Comparison of ENCODE assay signal across 25 mouse cellular contexts in genomic region chr3:32601055-32601454, GRCm38 (mm10). TPM values are rescaled to one million over a fixed set of nuclear protein-coding genes. Genes with fewer than 3 reads are reported as not detected.
A peak's percentile ranks its signal among the peaks of the same experiment; 100 is the strongest.
DNase-seq lines count a peak whose midpoint lies in the region; ATAC-seq and TF ChIP-seq lines count a peak whose summit lies in the region.
"Had no signal": no experiment of that assay in that cellular context is flagged by ENCODE, and none has a peak within 500 bp of the region (broad histone marks: within the 10 kb centered on the region; RNA-seq: fewer than 3 reads in every experiment).

No protein-coding gene starts in this region.

- H3K4me1 ChIP-seq in lung, postnatal 0 days (ENCODE audit: insufficient read depth, low read depth, low read length) = no peaks in the 10 kb centered on the region
- peaks cover 22 to 32% of the 10 kb centered on the region in 2 experiments for H3K4me1 ChIP-seq in MEL (ENCODE audit: control insufficient read depth in 1 of 2, insufficient read depth in 2 of 2, low read length in 2 of 2)
- H3K4me1 ChIP-seq in heart, embryonic 10.5 days = no peaks in the 10 kb centered on the region
- H3K4me1 ChIP-seq in forebrain, embryonic 15.5 days = no peaks in the 10 kb centered on the region
- H3K4me1 ChIP-seq: forebrain, embryonic 13.5 days; heart, embryonic 15.5 days; kidney, embryonic 15.5 days; limb, embryonic 12.5 days; lung, embryonic 15.5 days; neural tube, embryonic 15.5 days had no signal

- H3K9ac ChIP-seq in lung, postnatal 0 days (replicated peaks; ENCODE audit: low read depth) = no peak overlapping the region
- H3K9ac ChIP-seq in MEL (ENCODE audit: control insufficient read depth, low read depth, low read length, poor library complexity, severe bottlenecking) = no peak overlapping the region
- H3K9ac ChIP-seq in forebrain, embryonic 15.5 days (replicated peaks) = no peak overlapping the region
- H3K9ac ChIP-seq: forebrain, embryonic 13.5 days; heart, embryonic 15.5 days; kidney, embryonic 15.5 days; limb, embryonic 12.5 days; liver, embryonic 13.5 days; lung, embryonic 15.5 days; neural tube, embryonic 15.5 days had no signal

- no peak for ATAC-seq in lung, postnatal 0 days
- 0 out of 4 replicates have a peak, but pooled peaks have one; percentile 12 for ATAC-seq in hematopoietic stem cell, adult 5-6 weeks (replicated peaks in 1 of 2; ENCODE audit: insufficient read depth in 1 of 2, low FRiP score in 2 of 2, low TSS enrichment in 1 of 2, low read depth in 1 of 2, poor library complexity in 2 of 2, severe bottlenecking in 2 of 2)
- no peak for ATAC-seq in forebrain, embryonic 15.5 days (replicated peaks)
- ATAC-seq: forebrain, embryonic 13.5 days; hindbrain, postnatal 0 days; intestine, postnatal 0 days had no signal

- TF ChIP-seq CTCF in lung, postnatal 0 days (IDR thresholded peaks at IDR 0.05) = no peak
- TF ChIP-seq CTCF in MEL (IDR thresholded peaks at IDR 0.05 in 2 of 3, conservative IDR thresholded peaks at IDR 0.05 in 1 of 3; ENCODE audit: control insufficient read depth in 1 of 3, insufficient read depth in 1 of 3, low read depth in 2 of 3, low read length in 3 of 3, poor library complexity in 1 of 3, severe bottlenecking in 1 of 3) = no peak

- no peak for TF ChIP-seq RAD21 in MEL (IDR thresholded peaks at IDR 0.05; ENCODE audit: low read depth, low read length)

- H3K27ac ChIP-seq in lung, postnatal 0 days (ENCODE audit: low read length) = no peak overlapping the region
- peak overlapping the region; percentile 42 for H3K27ac ChIP-seq in MEL (ENCODE audit: control insufficient read depth, low read depth, low read length)
- H3K27ac ChIP-seq in heart, embryonic 10.5 days = no peak overlapping the region
- no peak overlapping the region for H3K27ac ChIP-seq in forebrain, embryonic 15.5 days (replicated peaks)
- H3K27ac ChIP-seq: forebrain, embryonic 13.5 days; heart, embryonic 15.5 days; hindbrain, postnatal 0 days; kidney, embryonic 15.5 days; limb, embryonic 12.5 days; liver, embryonic 13.5 days; lung, embryonic 15.5 days; neural tube, embryonic 15.5 days had no signal

- DNase-seq in lung, postnatal 0 days (ENCODE audit: low spot score) = peak; percentile 32
- no peak for DNase-seq in lung, postnatal 4 days
- peak; percentile 75 for DNase-seq in MEL (ENCODE audit: low read depth, low spot score)
- DNase-seq in adrenal gland, postnatal 25 days = peak; percentile 36
- DNase-seq in heart, embryonic 10.5 days (ENCODE audit: low spot score) = no peak
- DNase-seq in layer of hippocampus, adult 9-10 months (ENCODE audit: low spot score) = no peak
- DNase-seq: cerebellum, adult 11 months; cerebellum, postnatal 14 days; heart, postnatal 4 days; liver, embryonic 13.5 days; midbrain, embryonic 14.5 days; right cerebral cortex, postnatal 25 days; thymus, adult 18-20 months had no signal

- no peak overlapping the region for H3K4me2 ChIP-seq in lung, postnatal 0 days (replicated peaks; ENCODE audit: low read depth, low read length)
- H3K4me2 ChIP-seq in forebrain, embryonic 15.5 days (replicated peaks) = no peak overlapping the region
- H3K4me2 ChIP-seq: forebrain, embryonic 13.5 days; heart, embryonic 15.5 days; kidney, embryonic 15.5 days; limb, embryonic 12.5 days; liver, embryonic 13.5 days; lung, embryonic 15.5 days; neural tube, embryonic 15.5 days had no signal

- 83% methylated on average over 10 of the region's 10 CpGs for WGBS in lung, postnatal 0 days
- 86% methylated on average over 10 of the region's 10 CpGs for WGBS in heart, embryonic 10.5 days
- 94% methylated on average over 10 of the region's 10 CpGs for WGBS in forebrain, embryonic 15.5 days

- H3K79me2 ChIP-seq in MEL (ENCODE audit: control insufficient read depth, insufficient read depth, low read length, poor library complexity) = no peaks in the 10 kb centered on the region

- no peaks in the 10 kb centered on the region for H3K36me3 ChIP-seq in lung, postnatal 0 days (ENCODE audit: insufficient read depth, low read length)
- peaks cover 0 to 34% of the 10 kb centered on the region in 2 experiments; a peak in 3 of 4 replicates for H3K36me3 ChIP-seq in MEL (ENCODE audit: control insufficient read depth in 1 of 2, insufficient read depth in 2 of 2, low read length in 2 of 2)
- peaks cover 22% of the 10 kb centered on the region for H3K36me3 ChIP-seq in heart, embryonic 10.5 days
- no peaks in the 10 kb centered on the region for H3K36me3 ChIP-seq in forebrain, embryonic 15.5 days
- H3K36me3 ChIP-seq: heart, embryonic 15.5 days; kidney, embryonic 15.5 days; liver, embryonic 13.5 days; lung, embryonic 15.5 days had no signal

- no peak for TF ChIP-seq EP300 in lung, postnatal 0 days (IDR thresholded peaks at IDR 0.05)
- TF ChIP-seq EP300 in MEL (IDR thresholded peaks at IDR 0.05; ENCODE audit: low read depth in 1 of 2, low read length in 2 of 2) = peak in 1 of 2 experiments; percentile 38; a peak in 1 of 4 replicates

- H3K4me3 ChIP-seq in lung, postnatal 0 days (ENCODE audit: low read depth, low read length) = no peak overlapping the region
- H3K4me3 ChIP-seq in MEL (ENCODE audit: control insufficient read depth in 1 of 2, insufficient read depth in 1 of 2, low read depth in 2 of 2, low read length in 2 of 2) = no peak overlapping the region
- no peak overlapping the region for H3K4me3 ChIP-seq in heart, embryonic 10.5 days
- H3K4me3 ChIP-seq in forebrain, embryonic 15.5 days = no peak overlapping the region
- H3K4me3 ChIP-seq: forebrain, embryonic 13.5 days; heart, embryonic 15.5 days; kidney, embryonic 15.5 days; limb, embryonic 12.5 days; liver, embryonic 13.5 days; lung, embryonic 15.5 days; megakaryocyte, embryonic 14.5 days; neural tube, embryonic 15.5 days had no signal

- H3K27me3 ChIP-seq in lung, postnatal 0 days (replicated peaks; ENCODE audit: insufficient read depth, low read length) = no peaks in the 10 kb centered on the region
- no peaks in the 10 kb centered on the region for H3K27me3 ChIP-seq in MEL (ENCODE audit: control insufficient read depth in 1 of 2, insufficient read depth in 2 of 2, low read length in 2 of 2)
- no peaks in the 10 kb centered on the region for H3K27me3 ChIP-seq in heart, embryonic 10.5 days (ENCODE audit: insufficient read depth, poor library complexity, severe bottlenecking)
- H3K27me3 ChIP-seq in forebrain, embryonic 15.5 days = no peaks in the 10 kb centered on the region
- H3K27me3 ChIP-seq: CH12.LX; forebrain, embryonic 13.5 days; heart, embryonic 15.5 days; kidney, embryonic 15.5 days; limb, embryonic 12.5 days; liver, embryonic 13.5 days; lung, embryonic 15.5 days; megakaryocyte, embryonic 14.5 days; neural tube, embryonic 15.5 days had no signal

- no peak for TF ChIP-seq POLR2A in MEL (IDR thresholded peaks at IDR 0.05; ENCODE audit: control insufficient read depth in 1 of 2, insufficient read depth in 1 of 2, low read depth in 1 of 2, low read length in 2 of 2, poor library complexity in 1 of 2)

- H3K9me3 ChIP-seq in lung, postnatal 0 days (ENCODE audit: low read length) = no peaks in the 10 kb centered on the region
- H3K9me3 ChIP-seq in MEL (replicated peaks; ENCODE audit: insufficient read depth, low read length) = no peaks in the 10 kb centered on the region
- H3K9me3 ChIP-seq in heart, embryonic 10.5 days = no peaks in the 10 kb centered on the region
- H3K9me3 ChIP-seq in forebrain, embryonic 15.5 days = 0 out of 2 replicates have a peak, but pooled peaks cover 3% of the 10 kb centered on the region
- H3K9me3 ChIP-seq: forebrain, embryonic 13.5 days; heart, embryonic 15.5 days; kidney, embryonic 15.5 days; limb, embryonic 12.5 days; liver, embryonic 13.5 days; lung, embryonic 15.5 days; neural tube, embryonic 15.5 days had no signal

TF ChIP-seq in MEL, 35 proteins besides CTCF, POLR2A, EP300 and RAD21:
- TF ChIP-seq ZMIZ1 (IDR thresholded peaks at IDR 0.05; ENCODE audit: low read depth, low read length) = no peak
- 0 out of 2 replicates have a peak, but pooled peaks have one; percentile 32 for TF ChIP-seq MXI1 (IDR thresholded peaks at IDR 0.05; ENCODE audit: low read depth, low read length)
- TF ChIP-seq MEF2A (IDR thresholded peaks at IDR 0.05; ENCODE audit: extremely low read depth, insufficient replicate concordance, low read depth, low read length, poor library complexity, severe bottlenecking) = no peak
- TF ChIP-seq ETS1 (IDR thresholded peaks at IDR 0.05; ENCODE audit: low read depth, low read length) = 0 out of 2 replicates have a peak, but pooled peaks have one; percentile 18

RNA-seq across cellular contexts. Expression of gene Gnb4, which starts 15.3 kb away (rescaled TPM):
- polyA plus RNA-seq in lung, postnatal 0 days (2015; fragmentation: Nextera tagmentation; extraction: Ambion mirVana) = 109 and 114 TPM in 2 replicates
- 61.2 and 62.4 TPM in 2 replicates for total RNA-seq in MEL (2012; rRNA removed)
- polyA plus RNA-seq in MEL (2012; ENCODE audit: insufficient read depth in 1 of 2, insufficient read length in 2 of 2, low read depth in 1 of 2, low replicate concordance in 2 of 2, missing spikeins in 1 of 2) = 10 to 100 TPM in 1 of 2 experiments, not detected in 1; 49.5 TPM
- 26.8 and 46.7 TPM in 2 replicates for total RNA-seq in adrenal gland, postnatal 25 days (2021)
- total RNA-seq in hematopoietic stem cell, adult 5-6 weeks (2017) = 15.7 and 20.7 TPM in 2 replicates
- 57.9 and 59.5 TPM in 2 replicates for polyA plus RNA-seq in heart, embryonic 10.5 days (2016; fragmentation: Nextera tagmentation; extraction: Ambion mirVana)
- polyA plus RNA-seq in forebrain, embryonic 15.5 days (2015; fragmentation: Nextera tagmentation; extraction: Ambion mirVana) = 70.9 and 71.8 TPM in 2 replicates

Comparison
In these comparisons a context has a peak if more than half of its experiments do, and no peak if none do; other contexts are left out.
1. DNase-seq: peak in lung, postnatal 0 days (single experiment), MEL (single experiment) and adrenal gland, postnatal 25 days (single experiment); none in lung, postnatal 4 days (0 of 2), heart, embryonic 10.5 days (single experiment) and layer of hippocampus, adult 9-10 months (single experiment).
2. ATAC-seq: peak in hematopoietic stem cell, adult 5-6 weeks (2 of 2); none in lung, postnatal 0 days (single experiment) and forebrain, embryonic 15.5 days (single experiment).